Mouse (Mus musculus): ENCODE results near the gene Cipc. TPM values are rescaled to one million over a fixed set of nuclear protein-coding genes. Genes with fewer than 3 reads are reported as not detected.

The Cipc gene
- polyA plus RNA-seq, 1 experiment from 2014 or later = 32.2 TPM

DNA sequence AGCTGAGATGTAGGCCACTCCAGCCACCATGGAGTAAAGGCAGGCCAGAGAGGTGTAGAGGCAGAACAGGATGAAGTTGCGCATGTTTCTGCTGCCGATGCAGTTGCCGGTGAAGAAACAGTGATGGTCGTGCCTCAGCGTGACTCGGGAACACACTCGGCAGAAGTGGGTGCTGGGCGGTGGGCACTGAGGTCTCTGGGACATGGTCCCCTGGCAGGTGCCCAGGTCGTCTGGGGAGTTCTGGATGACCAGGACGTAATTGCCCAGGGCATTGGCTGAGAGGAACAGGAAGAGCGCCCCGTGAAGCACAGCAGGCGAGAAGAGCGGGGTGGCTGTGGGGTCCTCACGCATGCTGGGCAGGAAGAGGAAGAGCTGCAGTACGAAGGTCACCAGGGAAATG lies 41.4 kb downstream of the Cipc start:
- Histone ChIP-seq H3K36me3 (ENCODE audit: control insufficient read depth, insufficient read depth, low read length) (no peaks in the 10 kb centered on the region), H3K4me1 (replicated peaks; ENCODE audit: control insufficient read depth, insufficient read depth, low read length) (peaks cover 10% of the 10 kb centered on the region), H3K9me3 (ENCODE audit: control insufficient read depth, low read length) (no peaks in the 10 kb centered on the region), H3K27ac (ENCODE audit: low read depth, low read length) (no peak overlapping the region), H3K27me3 (ENCODE audit: control insufficient read depth, insufficient read depth, low read length) (peaks cover 50% of the 10 kb centered on the region), H3K4me2 (replicated peaks; ENCODE audit: low read depth, low read length) (no peak overlapping the region), H3K4me3 (ENCODE audit: low read depth, low read length) (no peak overlapping the region), H3K9ac (ENCODE audit: low read depth, low read length) (no peak overlapping the region)
- no peak for ATAC-seq (ENCODE audit: low FRiP score)
- 52% methylated on average over 16 of the region's 16 CpGs for WGBS
- DNase-seq (ENCODE audit: low spot score) = no peak

DNA sequence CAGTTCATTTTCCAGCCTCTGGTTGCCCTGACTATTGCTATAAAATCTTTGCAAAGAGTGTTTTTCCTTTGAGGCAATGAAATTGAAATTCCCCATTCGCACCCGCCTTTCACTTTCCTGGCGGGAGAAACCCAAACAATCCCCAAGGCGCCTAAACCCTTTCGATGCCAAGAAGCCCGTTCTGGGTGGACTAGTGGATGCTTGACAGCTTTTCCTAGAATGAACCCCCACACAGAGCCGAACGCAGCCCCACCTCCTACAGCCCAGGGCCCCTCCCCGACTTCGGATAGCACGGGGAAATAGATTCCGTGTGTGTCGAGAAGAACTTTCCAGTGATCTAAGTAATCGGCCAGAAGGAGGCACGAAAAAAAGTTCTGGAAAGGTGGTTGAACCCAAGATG lies 42.5 kb downstream of the Cipc start:
- Histone ChIP-seq H3K4me3 (ENCODE audit: low read depth, low read length) (peak overlapping the region; percentile 53; the same call in 1 of the 2 replicates), H3K27ac (ENCODE audit: low read depth, low read length) (no peak overlapping the region), H3K36me3 (ENCODE audit: control insufficient read depth, insufficient read depth, low read length) (no peaks in the 10 kb centered on the region), H3K27me3 (ENCODE audit: control insufficient read depth, insufficient read depth, low read length) (peaks cover 46% of the 10 kb centered on the region), H3K9me3 (ENCODE audit: control insufficient read depth, low read length) (no peaks in the 10 kb centered on the region), H3K4me2 (replicated peaks; ENCODE audit: low read depth, low read length) (peak overlapping the region; percentile 82), H3K4me1 (replicated peaks; ENCODE audit: control insufficient read depth, insufficient read depth, low read length) (peaks cover 6% of the 10 kb centered on the region), H3K9ac (ENCODE audit: low read depth, low read length) (peak overlapping the region; percentile 70; the same call in 1 of the 2 replicates)
- ATAC-seq (ENCODE audit: low FRiP score) = peak; percentile 15; the same call in 1 of the 2 replicates
- 4% methylated on average over 15 of the region's 15 CpGs for WGBS
- DNase-seq (ENCODE audit: low spot score) = no peak

GRCm38 (mm10) chr12:86989890-86990754 lies 43.3 kb downstream of the Cipc start, which contains the start of gene Zdhhc22:
Gene Zdhhc22, minus strand, starts transcription at chr12:86990430.
- Histone ChIP-seq H3K9me3 (ENCODE audit: control insufficient read depth, low read length) (no peaks in the 10 kb centered on the region), H3K36me3 (ENCODE audit: control insufficient read depth, insufficient read depth, low read length) (no peaks in the 10 kb centered on the region), H3K4me2 (replicated peaks; ENCODE audit: low read depth, low read length) (peak within 1 kb of the TSS; percentile 82), H3K27me3 (ENCODE audit: control insufficient read depth, insufficient read depth, low read length) (peaks cover 41% of the 10 kb centered on the region), H3K27ac (ENCODE audit: low read depth, low read length) (no peak within 1 kb of the TSS), H3K4me1 (replicated peaks; ENCODE audit: control insufficient read depth, insufficient read depth, low read length) (peaks cover 6% of the 10 kb centered on the region), H3K4me3 (ENCODE audit: low read depth, low read length) (peak within 1 kb of the TSS; percentile 53), H3K9ac (ENCODE audit: low read depth, low read length) (peak within 1 kb of the TSS; percentile 70)
- peak; percentile 84 for ATAC-seq (ENCODE audit: low FRiP score)
- 1% methylated on average over 59 of the region's 68 CpGs for WGBS
- DNase-seq (ENCODE audit: low spot score) = peak; percentile 84

DNA sequence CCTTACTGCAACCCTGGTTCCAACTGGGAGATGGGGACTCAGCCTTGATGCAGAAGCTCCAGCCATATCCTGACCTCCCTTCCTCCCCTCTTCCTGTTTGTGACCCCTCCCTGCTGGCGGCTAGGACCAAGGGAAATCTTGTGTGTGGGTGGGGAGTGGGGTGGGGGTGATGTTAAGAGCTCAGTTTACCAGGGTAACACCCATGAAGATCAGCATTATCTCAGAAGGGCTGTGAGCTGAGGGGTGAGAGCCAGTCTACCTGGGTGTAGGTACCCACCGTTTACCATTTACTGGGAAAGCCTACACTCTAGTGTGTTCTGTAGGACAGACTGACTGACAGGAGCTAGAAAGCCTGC lies 43.9 kb downstream of the Cipc start:
- H3K4me1 ChIP-seq (replicated peaks; ENCODE audit: control insufficient read depth, insufficient read depth, low read length) = peaks cover 6% of the 10 kb centered on the region
- no peak overlapping the region for H3K27ac ChIP-seq (ENCODE audit: low read depth, low read length)
- H3K4me2 ChIP-seq (replicated peaks; ENCODE audit: low read depth, low read length) = peak overlapping the region; percentile 82
- H3K27me3 ChIP-seq (ENCODE audit: control insufficient read depth, insufficient read depth, low read length) = peaks cover 41% of the 10 kb centered on the region
- peak overlapping the region; percentile 53 for H3K4me3 ChIP-seq (ENCODE audit: low read depth, low read length)
- ATAC-seq (ENCODE audit: low FRiP score) (no peak), DNase-seq (ENCODE audit: low spot score) (no peak)
- 42% methylated on average over 2 of the region's 2 CpGs for WGBS
- H3K9ac ChIP-seq (ENCODE audit: low read depth, low read length) = peak overlapping the region; percentile 70; the same call in 1 of the 2 replicates
- no peaks in the 10 kb centered on the region for H3K9me3 ChIP-seq (ENCODE audit: control insufficient read depth, low read length)
- H3K36me3 ChIP-seq (ENCODE audit: control insufficient read depth, insufficient read depth, low read length) = no peaks in the 10 kb centered on the region

DNA sequence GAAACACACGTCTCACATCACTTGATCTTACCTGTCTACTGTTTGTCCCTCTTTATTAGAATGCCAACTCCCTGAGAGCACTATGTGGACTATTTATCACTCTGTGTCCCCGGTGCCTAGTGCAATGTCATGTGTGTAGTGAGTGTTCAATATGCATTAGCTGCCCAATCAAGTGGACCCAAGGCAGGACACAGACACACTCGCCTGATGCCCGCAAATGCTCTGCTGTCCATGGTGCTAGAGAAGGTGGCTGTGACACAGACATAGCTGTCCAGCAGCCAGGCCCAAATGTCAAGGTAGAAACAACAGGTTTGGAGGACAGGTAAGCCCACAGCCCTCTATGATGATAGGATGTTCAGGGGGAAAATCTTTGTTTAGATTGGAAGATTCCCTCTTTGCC lies 47.3 kb downstream of the Cipc start:
- ATAC-seq (ENCODE audit: low FRiP score) (no peak), DNase-seq (ENCODE audit: low spot score) (peak; percentile 35)
- Histone ChIP-seq H3K4me3 (ENCODE audit: low read depth, low read length) (no peak overlapping the region), H3K4me2 (replicated peaks; ENCODE audit: low read depth, low read length) (no peak overlapping the region), H3K4me1 (replicated peaks; ENCODE audit: control insufficient read depth, insufficient read depth, low read length) (peaks cover 6% of the 10 kb centered on the region), H3K27ac (ENCODE audit: low read depth, low read length) (no peak overlapping the region), H3K27me3 (ENCODE audit: control insufficient read depth, insufficient read depth, low read length) (peaks cover 20% of the 10 kb centered on the region), H3K9me3 (ENCODE audit: control insufficient read depth, low read length) (no peaks in the 10 kb centered on the region), H3K36me3 (ENCODE audit: control insufficient read depth, insufficient read depth, low read length) (no peaks in the 10 kb centered on the region), H3K9ac (ENCODE audit: low read depth, low read length) (no peak overlapping the region)
- WGBS = 31% methylated on average over 4 of the region's 4 CpGs

DNA sequence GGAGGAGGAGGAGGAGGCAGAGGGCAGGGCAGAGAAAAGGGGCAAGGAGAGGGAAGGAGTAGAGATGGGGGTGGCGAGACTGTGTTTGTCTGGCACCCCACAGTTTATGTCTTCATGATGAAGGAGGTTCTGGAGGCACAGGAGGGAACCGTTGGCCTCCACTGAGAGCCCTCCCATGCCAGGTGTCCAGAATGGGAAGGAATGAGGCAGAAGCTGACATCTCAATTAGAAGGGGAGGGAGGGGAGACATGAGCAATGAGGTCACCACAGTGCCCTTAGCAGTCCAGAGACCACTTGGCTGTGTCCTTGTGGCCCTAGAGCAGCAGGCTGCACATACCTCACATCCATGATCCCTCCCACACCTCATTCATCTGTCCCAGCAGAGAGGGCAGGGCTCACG lies 47.9 kb downstream of the Cipc start:
- ATAC-seq (ENCODE audit: low FRiP score) (no peak), DNase-seq (ENCODE audit: low spot score) (no peak)
- Histone ChIP-seq H3K36me3 (ENCODE audit: control insufficient read depth, insufficient read depth, low read length) (no peaks in the 10 kb centered on the region), H3K27me3 (ENCODE audit: control insufficient read depth, insufficient read depth, low read length) (peaks cover 15% of the 10 kb centered on the region), H3K4me3 (ENCODE audit: low read depth, low read length) (no peak overlapping the region), H3K27ac (ENCODE audit: low read depth, low read length) (no peak overlapping the region), H3K4me1 (replicated peaks; ENCODE audit: control insufficient read depth, insufficient read depth, low read length) (peaks cover 4% of the 10 kb centered on the region), H3K4me2 (replicated peaks; ENCODE audit: low read depth, low read length) (no peak overlapping the region), H3K9ac (ENCODE audit: low read depth, low read length) (no peak overlapping the region), H3K9me3 (ENCODE audit: control insufficient read depth, low read length) (no peaks in the 10 kb centered on the region)
- 47% methylated on average over 3 of the region's 3 CpGs for WGBS

GRCm38 (mm10) chr12:86995931-86996330 lies 49.1 kb downstream of the Cipc start:
- no peaks in the 10 kb centered on the region for H3K4me1 ChIP-seq (replicated peaks; ENCODE audit: control insufficient read depth, insufficient read depth, low read length)
- H3K4me2 ChIP-seq (replicated peaks; ENCODE audit: low read depth, low read length) = no peak overlapping the region
- WGBS = 79% methylated on average over 6 of the region's 6 CpGs
- H3K4me3 ChIP-seq (ENCODE audit: low read depth, low read length) = no peak overlapping the region
- H3K36me3 ChIP-seq (ENCODE audit: control insufficient read depth, insufficient read depth, low read length) = no peaks in the 10 kb centered on the region
- no peak for ATAC-seq (ENCODE audit: low FRiP score)
- peaks cover 5% of the 10 kb centered on the region for H3K27me3 ChIP-seq (ENCODE audit: control insufficient read depth, insufficient read depth, low read length)
- H3K27ac ChIP-seq (ENCODE audit: low read depth, low read length) = no peak overlapping the region
- H3K9me3 ChIP-seq (ENCODE audit: control insufficient read depth, low read length) = no peaks in the 10 kb centered on the region
- no peak for DNase-seq (ENCODE audit: low spot score)
- H3K9ac ChIP-seq (ENCODE audit: low read depth, low read length) = no peak overlapping the region

- H3K4me1 ChIP-seq (replicated peaks; ENCODE audit: control insufficient read depth, insufficient read depth, low read length) = no peaks in the 10 kb centered on the region
- no peak overlapping the region for H3K27ac ChIP-seq (ENCODE audit: low read depth, low read length)
- no peak overlapping the region for H3K4me3 ChIP-seq (ENCODE audit: low read depth, low read length)
- H3K9ac ChIP-seq (ENCODE audit: low read depth, low read length) = no peak overlapping the region
- no peaks in the 10 kb centered on the region for H3K27me3 ChIP-seq (ENCODE audit: control insufficient read depth, insufficient read depth, low read length)
- no peaks in the 10 kb centered on the region for H3K9me3 ChIP-seq (ENCODE audit: control insufficient read depth, low read length)
- DNase-seq (ENCODE audit: low spot score) (no peak), ATAC-seq (ENCODE audit: low FRiP score) (no peak)
- no peaks in the 10 kb centered on the region for H3K36me3 ChIP-seq (ENCODE audit: control insufficient read depth, insufficient read depth, low read length)
- WGBS = 88% methylated on average over 4 of the region's 4 CpGs
- no peak overlapping the region for H3K4me2 ChIP-seq (replicated peaks; ENCODE audit: low read depth, low read length)
Observed at GRCm38 (mm10) chr12:86998699-86999098, 51.9 kb downstream of the Cipc start.

- WGBS = 78% methylated on average over 10 of the region's 10 CpGs
Observed at GRCm38 (mm10) chr12:86999283-86999820, 52.5 kb downstream of the Cipc start.

More at GRCm38 (mm10) chr12:86999283-86999820, 52.5 kb downstream of the Cipc start:
- no peaks in the 10 kb centered on the region for H3K27me3 ChIP-seq (ENCODE audit: control insufficient read depth, insufficient read depth, low read length)
- H3K4me1 ChIP-seq (replicated peaks; ENCODE audit: control insufficient read depth, insufficient read depth, low read length) = no peaks in the 10 kb centered on the region
- no peak for DNase-seq (ENCODE audit: low spot score)
- H3K27ac ChIP-seq (ENCODE audit: low read depth, low read length) = no peak overlapping the region
- H3K4me2 ChIP-seq (replicated peaks; ENCODE audit: low read depth, low read length) = no peak overlapping the region
- H3K36me3 ChIP-seq (ENCODE audit: control insufficient read depth, insufficient read depth, low read length) = no peaks in the 10 kb centered on the region
- H3K9me3 ChIP-seq (ENCODE audit: control insufficient read depth, low read length) = no peaks in the 10 kb centered on the region
- H3K9ac ChIP-seq (ENCODE audit: low read depth, low read length) = no peak overlapping the region
- H3K4me3 ChIP-seq (ENCODE audit: low read depth, low read length) = no peak overlapping the region
- ATAC-seq (ENCODE audit: low FRiP score) = no peak

Data from hindbrain, embryonic 11.5 days (tissue).